Mouse (Mus musculus) ES-Bruce4 (cell line): ENCODE results near the gene Cbx6. TPM values are rescaled to one million over a fixed set of nuclear protein-coding genes. Genes with fewer than 3 reads are reported as not detected.

Experiments used
- H3K27ac ChIP-seq: 2 replicates; pipeline ENCODE4 v1.5.1; 2012; ENCODE audit warnings: low read length, inconsistent platforms; ENCODE audit not compliant: insufficient read depth
- H3K27me3 ChIP-seq: 2 replicates; pipeline ENCODE4 v1.6.1; 2012; ENCODE audit warnings: mild to moderate bottlenecking, low read length, inconsistent platforms; ENCODE audit not compliant: control insufficient read depth, poor library complexity, insufficient read depth, severe bottlenecking
- H3K36me3 ChIP-seq: 2 replicates; pipeline ENCODE4 v1.6.1; 2012; ENCODE audit warnings: inconsistent platforms, mild to moderate bottlenecking, low read length, moderate library complexity; ENCODE audit not compliant: control insufficient read depth, poor library complexity, insufficient read depth, severe bottlenecking
- H3K4me1 ChIP-seq: one replicate; pipeline ENCODE4 v1.8.1; 2011; ENCODE audit warnings: low read length; ENCODE audit not compliant: control insufficient read depth, insufficient read depth
- H3K4me3 ChIP-seq: 2 replicates; pipeline ENCODE4 v1.5.1; 2011; ENCODE audit warnings: low read depth, mild to moderate bottlenecking, low read length
- H3K9ac ChIP-seq: 2 replicates; pipeline ENCODE4 v1.6.1; 2012; ENCODE audit warnings: low read depth, mild to moderate bottlenecking, inconsistent platforms; ENCODE audit not compliant: poor library complexity, severe bottlenecking
- H3K9me3 ChIP-seq: replicated peaks from 2 replicates; pipeline ENCODE4 v1.6.1; 2012; ENCODE audit warnings: mild to moderate bottlenecking, low read length, inconsistent platforms; ENCODE audit not compliant: control insufficient read depth, poor library complexity, insufficient read depth, severe bottlenecking
- CTCF ChIP-seq: IDR thresholded peaks from one replicate; pipeline ENCODE4 v1.8.1; 2011; ENCODE audit warnings: low read depth, low read length
- EP300 ChIP-seq: IDR thresholded peaks from 2 replicates; pipeline ENCODE4 v1.6.1; 2011; ENCODE audit warnings: low read depth, low read length; ENCODE audit not compliant: insufficient read depth
- POLR2A ChIP-seq: IDR thresholded peaks from one replicate; pipeline ENCODE4 v1.8.1; 2011; ENCODE audit warnings: low read length; ENCODE audit not compliant: insufficient read depth
- polyA plus RNA-seq: library from polyadenylated mRNA; stranded (reverse); fragments of >200 nt; gene quantifications from 2 replicates; pipeline ENCODE4 v1.2.4, GENCODE M21; 2011; ENCODE audit warnings: low read depth; ENCODE audit not compliant: missing spikeins, insufficient read depth, insufficient read length

Gene Cbx6
- polyA plus RNA-seq, 1 experiment, result 25.7 TPM

DNA sequence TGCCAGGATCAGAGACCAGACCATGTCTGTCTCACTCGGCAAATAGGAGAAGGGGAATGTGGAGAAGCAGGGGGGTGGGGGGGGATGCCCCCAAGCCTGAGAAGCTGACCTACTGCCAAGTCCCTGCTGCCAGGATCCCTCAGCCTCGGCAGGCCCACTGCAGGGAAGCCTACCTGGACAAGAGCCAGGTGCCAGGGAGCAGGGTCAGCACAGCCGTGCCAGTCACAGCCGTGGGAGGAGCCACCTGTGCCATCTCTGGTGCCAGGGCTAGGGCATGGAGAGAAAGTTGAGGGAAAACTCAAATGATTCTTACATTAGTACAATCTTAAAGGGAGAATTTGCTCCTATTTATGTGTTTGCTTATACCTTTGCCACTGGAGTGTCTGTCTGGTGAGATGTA, 32.2 kb downstream of the Cbx6 start:
- H3K27me3 ChIP-seq, result peaks cover 14% of the 10 kb centered on the region
- H3K27ac ChIP-seq, result no peak overlapping the region
- H3K4me3 ChIP-seq, result no peak overlapping the region
- H3K4me1 ChIP-seq, result no peaks in the 10 kb centered on the region
- no peaks in the 10 kb centered on the region for H3K9me3 ChIP-seq
- no peaks in the 10 kb centered on the region for H3K36me3 ChIP-seq
- no peak overlapping the region for H3K9ac ChIP-seq
- TF ChIP-seq EP300, result no peak
- no peak for TF ChIP-seq CTCF
- no peak for TF ChIP-seq POLR2A

DNA sequence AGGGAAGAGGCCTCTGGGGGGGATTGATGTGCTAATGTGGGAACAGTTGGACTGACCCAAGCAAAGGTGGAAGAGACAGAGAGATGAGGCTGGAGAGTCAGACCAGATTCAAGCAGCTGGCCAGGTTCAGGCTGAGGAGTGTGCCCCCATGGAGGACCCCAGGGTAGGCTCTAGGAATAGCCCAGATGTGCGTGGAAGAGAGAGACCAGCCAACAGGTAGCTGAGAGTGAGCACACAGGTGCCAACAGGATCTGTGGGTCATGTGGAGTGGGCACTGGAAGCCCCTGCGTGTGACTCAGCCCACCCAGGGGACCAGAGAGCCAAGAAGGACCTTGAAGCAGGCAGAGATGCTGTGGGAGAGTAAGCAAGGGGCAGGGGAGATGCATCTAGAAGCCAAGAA, 32.8 kb downstream of the Cbx6 start:
- H3K36me3 ChIP-seq, result no peaks in the 10 kb centered on the region
- no peak overlapping the region for H3K9ac ChIP-seq
- no peak overlapping the region for H3K27ac ChIP-seq
- no peaks in the 10 kb centered on the region for H3K9me3 ChIP-seq
- H3K4me3 ChIP-seq, result no peak overlapping the region
- peaks cover 14% of the 10 kb centered on the region for H3K27me3 ChIP-seq
- no peaks in the 10 kb centered on the region for H3K4me1 ChIP-seq
- TF ChIP-seq EP300 (no peak), POLR2A (no peak), CTCF (no peak)

DNA sequence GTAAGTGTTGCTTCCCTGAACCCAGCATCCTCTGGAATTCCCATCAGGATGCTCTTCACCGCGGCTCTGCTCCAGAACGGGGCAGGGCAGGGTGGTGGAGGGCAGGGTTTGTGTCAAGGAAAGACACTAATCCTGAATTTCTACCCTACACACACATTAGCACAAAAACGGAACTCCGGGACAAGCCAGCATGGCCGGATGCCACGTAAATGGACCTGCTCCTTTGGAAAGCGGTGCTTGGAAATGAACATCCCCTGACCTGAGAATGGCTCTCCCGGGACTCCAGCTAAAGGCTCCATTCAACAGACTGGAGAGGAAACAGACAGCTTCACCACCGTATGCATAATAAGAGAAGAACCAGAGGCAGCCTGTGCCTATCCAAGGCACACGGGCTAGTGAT, 33.8 kb downstream of the Cbx6 start:
- Histone ChIP-seq H3K9ac (no peak overlapping the region), H3K27me3 (peaks cover 14% of the 10 kb centered on the region), H3K4me1 (no peaks in the 10 kb centered on the region), H3K36me3 (no peaks in the 10 kb centered on the region), H3K27ac (no peak overlapping the region), H3K4me3 (no peak overlapping the region), H3K9me3 (no peaks in the 10 kb centered on the region)
- no peak for TF ChIP-seq POLR2A
- TF ChIP-seq EP300, result no peak
- no peak for TF ChIP-seq CTCF

DNA sequence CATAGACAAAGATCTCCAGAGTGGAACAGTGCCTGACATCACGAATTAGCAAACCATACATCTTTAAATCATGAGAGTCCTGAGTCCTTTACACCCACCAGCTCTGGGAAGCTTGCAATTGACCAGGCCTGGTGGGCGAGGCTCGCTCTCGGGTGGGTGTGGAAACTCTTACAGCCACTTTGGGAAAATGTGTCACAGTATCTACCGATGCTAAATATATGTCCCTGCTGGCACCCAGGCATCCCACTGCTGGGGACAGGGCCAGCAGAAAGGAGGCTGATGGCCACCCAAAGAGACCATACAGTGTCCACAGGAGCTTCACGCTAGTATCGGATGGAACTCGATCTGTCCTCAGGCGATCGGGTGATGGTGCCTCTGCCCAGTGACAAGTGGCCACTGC, 35.9 kb downstream of the Cbx6 start:
- no peak overlapping the region for H3K27ac ChIP-seq
- peaks cover 7% of the 10 kb centered on the region for H3K27me3 ChIP-seq
- H3K4me3 ChIP-seq, result no peak overlapping the region
- no peaks in the 10 kb centered on the region for H3K9me3 ChIP-seq
- no peak for TF ChIP-seq CTCF
- no peak for TF ChIP-seq EP300
- TF ChIP-seq POLR2A, result no peak
- H3K36me3 ChIP-seq, result no peaks in the 10 kb centered on the region
- H3K4me1 ChIP-seq, result no peaks in the 10 kb centered on the region
- H3K9ac ChIP-seq, result no peak overlapping the region

DNA sequence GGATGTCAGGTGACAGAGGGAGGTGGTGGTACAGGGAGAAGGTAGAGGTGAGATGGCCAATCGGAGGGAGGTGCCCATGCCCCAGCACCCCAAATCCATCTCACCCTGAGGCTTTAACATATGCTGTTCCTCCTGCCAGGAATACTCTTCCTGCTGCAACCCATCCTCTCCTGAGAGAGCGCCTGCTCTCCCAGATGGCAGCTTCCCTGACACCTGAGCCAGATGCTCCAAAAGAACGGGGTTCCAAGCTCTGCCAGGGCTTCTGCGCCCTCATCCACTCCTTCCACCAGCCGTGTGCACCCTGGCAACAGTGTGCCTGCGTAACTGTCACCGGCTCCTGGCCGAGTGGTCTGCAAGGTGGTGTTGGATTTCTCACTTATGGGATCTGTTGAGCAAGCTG, 36.8 kb downstream of the Cbx6 start:
- Histone ChIP-seq H3K9ac (no peak overlapping the region), H3K9me3 (no peaks in the 10 kb centered on the region), H3K27me3 (peaks cover 4% of the 10 kb centered on the region), H3K36me3 (no peaks in the 10 kb centered on the region), H3K4me3 (no peak overlapping the region), H3K4me1 (no peaks in the 10 kb centered on the region), H3K27ac (no peak overlapping the region)
- no peak for TF ChIP-seq CTCF
- no peak for TF ChIP-seq EP300
- no peak for TF ChIP-seq POLR2A

DNA sequence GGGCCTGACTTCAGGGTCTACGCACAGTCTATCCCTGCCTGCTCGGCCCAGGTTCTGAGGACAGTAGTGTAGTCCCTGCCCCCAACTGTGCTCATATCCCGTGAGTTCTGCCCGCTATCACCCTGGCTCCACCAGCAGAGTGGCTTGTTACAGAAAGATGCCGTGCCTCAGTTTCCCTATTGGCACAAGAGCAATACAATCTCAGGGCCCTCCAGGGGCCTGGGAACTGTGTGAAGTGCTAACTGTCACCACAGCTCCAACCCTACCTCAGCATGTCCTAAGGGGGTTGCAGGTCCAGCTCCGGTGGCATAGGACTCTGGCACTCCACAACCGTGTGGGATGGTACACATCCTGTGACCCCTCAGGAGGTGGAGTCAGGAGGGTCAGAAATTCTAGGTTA, 37.4 kb downstream of the Cbx6 start:
- Histone ChIP-seq H3K9me3 (no peaks in the 10 kb centered on the region), H3K9ac (no peak overlapping the region), H3K4me1 (no peaks in the 10 kb centered on the region), H3K27ac (no peak overlapping the region), H3K36me3 (no peaks in the 10 kb centered on the region), H3K4me3 (no peak overlapping the region), H3K27me3 (no peaks in the 10 kb centered on the region)
- no peak for TF ChIP-seq POLR2A
- no peak for TF ChIP-seq CTCF
- no peak for TF ChIP-seq EP300

DNA sequence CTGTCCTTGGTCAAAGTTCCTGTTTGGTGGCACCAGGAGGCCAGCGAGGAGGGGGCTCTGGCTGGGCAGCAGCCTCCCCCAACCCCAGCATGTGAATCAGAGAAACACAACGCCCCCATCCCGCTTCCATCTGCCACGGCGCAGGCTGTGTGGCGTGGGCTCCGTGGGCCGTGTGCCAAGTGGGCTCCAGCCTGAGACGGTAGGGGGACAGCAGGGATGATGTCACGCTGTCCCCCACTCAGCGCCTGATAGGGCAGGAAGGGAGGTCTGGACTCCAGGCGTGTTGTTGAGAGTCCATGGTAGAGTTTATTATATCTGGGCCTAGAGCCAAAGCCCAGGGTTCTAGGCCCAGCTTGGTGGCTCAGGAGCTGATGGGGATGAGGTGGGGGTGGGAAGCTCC, 38.2 kb downstream of the Cbx6 start:
- Histone ChIP-seq H3K27ac (no peak overlapping the region), H3K4me3 (no peak overlapping the region), H3K9ac (no peak overlapping the region), H3K4me1 (no peaks in the 10 kb centered on the region), H3K36me3 (no peaks in the 10 kb centered on the region), H3K9me3 (no peaks in the 10 kb centered on the region), H3K27me3 (no peaks in the 10 kb centered on the region)
- no peak for TF ChIP-seq EP300
- no peak for TF ChIP-seq POLR2A
- no peak for TF ChIP-seq CTCF
